Mouse (Mus musculus) thymus, postnatal 25 days (tissue): Measurements from ENCODE around the gene Polr1c.
A peak's percentile ranks its signal among the peaks of the same experiment; 100 is the strongest.

Source experiments
- DNase-seq: peaks from one replicate; pipeline ENCODE4 v3.0.0; 2022

The Polr1c gene

GRCm38 (mm10) chr17:46265502-46265901 lies 17.6 kb upstream of the Polr1c start:
- DNase-seq: no peak

DNA sequence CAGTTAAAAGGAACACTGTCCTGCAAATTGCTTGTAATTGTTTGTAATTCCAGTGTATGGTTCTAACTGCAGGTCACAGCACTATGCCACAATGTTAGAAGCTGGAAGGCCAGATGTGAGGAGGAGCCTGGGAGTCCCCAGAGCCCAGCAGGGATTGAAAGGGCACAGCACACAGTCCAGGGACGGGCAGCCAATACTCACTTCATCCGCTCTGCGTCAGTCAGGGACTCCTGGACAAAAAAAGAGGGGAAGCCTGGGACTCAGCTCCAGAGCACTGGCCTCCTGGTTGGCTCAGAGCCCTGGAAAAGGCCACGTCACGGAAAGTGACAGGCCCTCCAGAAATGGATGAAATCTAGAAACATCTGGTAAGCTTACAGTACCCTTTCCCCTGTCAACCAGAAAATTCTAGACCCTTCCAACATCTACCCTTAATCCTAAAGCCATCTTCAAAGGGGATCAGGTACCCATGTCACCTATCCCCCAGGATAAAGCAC lies 14.4 kb upstream of the Polr1c start:
- no peak for DNase-seq

GRCm38 (mm10) chr17:46259675-46260074 lies 11.8 kb upstream of the Polr1c start:
- DNase-seq: no peak

DNA sequence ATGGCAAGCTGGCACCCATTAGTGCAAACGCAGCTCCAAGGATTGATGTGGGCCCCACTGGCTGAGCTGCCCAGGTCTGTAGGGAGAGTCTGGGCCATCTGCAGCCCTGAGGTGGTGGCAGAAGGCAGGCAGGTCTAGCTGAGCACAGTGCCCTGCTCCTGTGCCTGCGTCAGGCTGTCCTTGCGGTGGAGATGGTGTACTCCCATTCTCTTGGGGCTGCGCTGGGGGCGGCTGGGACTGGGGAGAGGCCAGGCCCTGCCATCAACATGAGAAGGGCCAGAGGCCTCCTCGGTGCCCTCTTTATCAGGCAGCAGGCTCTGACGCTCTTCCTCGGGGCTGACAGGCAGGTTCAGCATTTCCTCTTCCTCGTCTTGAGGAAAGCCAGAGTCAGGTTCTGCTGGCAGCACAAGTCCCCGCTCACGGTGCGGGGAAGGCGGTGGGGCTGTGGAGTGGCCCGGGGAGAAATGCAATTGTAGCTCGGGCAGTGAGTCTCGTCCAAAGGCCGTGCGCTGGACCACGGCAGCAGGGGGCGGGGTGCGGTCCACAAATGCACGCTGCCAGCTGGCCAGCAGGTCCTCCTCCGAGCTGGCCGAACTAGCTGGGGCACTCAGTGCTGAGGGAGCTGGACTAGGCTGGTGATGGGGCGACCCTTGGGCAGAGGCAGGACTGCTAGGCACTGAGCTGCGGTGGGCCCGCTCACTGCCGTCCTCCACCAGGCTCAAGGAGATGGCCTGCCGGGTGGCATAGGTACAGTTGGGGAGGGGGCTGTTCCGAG lies 10.6 kb upstream of the Polr1c start:
- no peak for DNase-seq

- DNase-seq: no peak
These were observed 7.3 kb upstream of the Polr1c start for GRCm38 (mm10) chr17:46255147-46255546.

DNA sequence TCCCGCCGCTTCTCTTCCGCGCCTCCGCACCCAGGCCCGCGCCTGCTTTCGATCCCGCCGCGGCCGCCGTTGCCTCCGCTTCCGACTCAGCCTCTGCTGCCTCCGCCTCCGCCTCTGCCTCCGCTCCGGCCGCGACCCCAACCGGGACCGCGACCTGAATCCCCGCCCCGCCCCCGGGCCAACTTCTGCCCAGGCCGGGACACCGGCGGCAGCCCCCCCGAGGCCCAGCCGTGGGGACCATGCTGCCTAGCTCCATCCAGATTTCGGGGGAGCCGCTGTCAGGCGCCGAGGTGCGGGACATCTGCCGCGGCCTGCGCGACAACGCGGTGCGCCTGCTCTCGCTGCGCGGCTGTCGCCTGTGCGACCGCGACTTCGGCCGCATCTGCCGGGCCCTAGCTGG lies 6.3 kb upstream of the Polr1c start:
- DNase-seq: no peak

DNA sequence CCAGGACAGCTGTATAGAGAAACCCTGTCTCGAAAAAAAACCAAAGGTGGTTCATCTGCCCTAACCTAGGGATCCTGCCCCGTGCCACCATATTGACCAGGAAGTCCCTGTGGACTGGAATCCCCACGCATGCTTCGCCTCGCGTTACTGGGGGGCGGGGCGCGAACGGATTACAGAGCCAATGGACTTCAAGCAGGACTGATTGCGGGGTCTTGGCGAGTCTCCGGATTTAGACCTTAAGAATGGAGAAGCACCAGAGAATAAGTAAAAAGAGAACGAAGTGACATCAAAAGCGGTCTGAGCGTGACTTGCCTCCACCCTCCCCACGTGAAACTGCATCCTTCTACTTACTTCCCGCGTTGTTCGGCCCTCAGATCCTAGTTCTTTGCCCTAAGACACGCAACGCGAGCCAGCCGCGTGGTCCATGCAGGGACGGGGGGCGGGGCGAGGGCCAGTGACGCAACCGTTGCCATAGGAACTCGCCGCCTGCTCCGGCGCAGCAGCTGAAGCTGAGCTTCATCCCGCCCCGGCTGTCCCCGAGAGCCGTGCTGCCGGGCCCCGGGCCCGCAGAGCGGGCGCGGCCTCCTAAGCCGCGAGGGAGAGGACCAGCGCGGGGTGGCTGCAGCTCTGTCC lies 5.7 kb upstream of the Polr1c start, which contains the start of gene Lrrc73:
TSS of gene Lrrc73 (plus strand) at position 80 of the 633 bp plus-strand sequence.
- peak; percentile 87 for DNase-seq

GRCm38 (mm10) chr17:46252571-46253451 lies 5.0 kb upstream of the Polr1c start:
- peak; percentile 47 for DNase-seq

- peak; percentile 26 for DNase-seq
These were observed 3.3 kb upstream of the Polr1c start for GRCm38 (mm10) chr17:46251174-46251573.

GRCm38 (mm10) chr17:46248189-46248522 lies 302 bp upstream of the Polr1c start:
- DNase-seq: no peak

DNA sequence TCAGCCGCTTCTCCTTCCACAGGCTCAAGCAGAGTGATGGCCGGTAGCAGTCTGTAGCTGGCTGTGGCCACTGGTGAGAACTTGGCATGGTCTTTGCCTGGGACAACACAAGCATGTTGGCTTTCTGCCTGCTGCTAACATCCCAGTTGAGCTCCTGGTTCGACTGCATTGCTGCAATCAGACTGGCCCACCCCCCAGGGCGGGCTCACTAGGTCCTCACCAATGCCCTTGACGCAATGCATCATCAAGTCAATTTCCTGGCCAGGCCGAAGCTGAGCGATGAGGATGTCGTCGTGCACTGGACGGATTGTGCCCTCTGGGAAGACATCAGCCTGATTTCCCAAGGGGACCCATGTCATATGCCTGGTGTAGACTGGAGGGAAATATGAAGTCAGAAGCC lies 3.3 kb downstream of the Polr1c start:
- no peak for DNase-seq

DNA sequence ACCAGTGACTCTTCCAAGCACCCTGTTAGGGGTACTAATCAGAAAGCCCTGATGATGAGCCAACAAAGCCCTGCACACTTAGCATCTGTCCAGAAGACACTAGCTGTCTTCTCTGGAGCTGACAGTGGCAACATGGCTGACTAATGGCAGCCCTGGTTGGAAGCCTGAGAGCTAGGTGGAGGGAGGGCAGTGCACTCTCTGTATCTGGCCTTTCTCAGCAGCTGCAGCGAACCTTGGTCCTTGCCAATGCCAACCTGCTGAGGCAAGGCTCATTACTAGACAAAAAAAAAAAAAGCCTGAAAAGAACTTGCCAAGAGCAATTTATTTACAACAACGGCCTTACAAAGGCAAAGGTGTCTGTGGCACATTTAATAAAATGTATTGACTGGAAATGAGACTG lies 4.2 kb downstream of the Polr1c start:
- DNase-seq: no peak

DNA sequence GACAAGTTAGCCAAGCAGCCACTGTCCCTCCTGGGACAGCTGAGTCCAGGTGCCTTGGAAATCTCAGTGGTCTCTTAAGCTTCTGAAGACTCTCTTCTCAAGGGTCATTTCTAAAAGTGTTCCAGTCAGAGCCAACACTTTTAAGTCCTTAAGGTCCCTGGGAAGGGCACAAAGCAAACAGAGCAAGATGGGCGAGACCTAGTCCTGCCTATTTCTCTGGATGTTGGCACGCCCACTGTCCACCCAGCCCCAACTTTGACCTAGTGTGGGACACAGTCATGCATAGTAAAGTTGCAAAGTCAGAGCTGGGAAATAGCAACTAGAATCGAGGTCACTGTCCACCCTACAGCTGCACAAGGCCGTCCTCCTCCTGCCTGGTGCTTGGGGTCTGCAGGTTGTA lies 4.9 kb downstream of the Polr1c start:
- DNase-seq: no peak

DNA sequence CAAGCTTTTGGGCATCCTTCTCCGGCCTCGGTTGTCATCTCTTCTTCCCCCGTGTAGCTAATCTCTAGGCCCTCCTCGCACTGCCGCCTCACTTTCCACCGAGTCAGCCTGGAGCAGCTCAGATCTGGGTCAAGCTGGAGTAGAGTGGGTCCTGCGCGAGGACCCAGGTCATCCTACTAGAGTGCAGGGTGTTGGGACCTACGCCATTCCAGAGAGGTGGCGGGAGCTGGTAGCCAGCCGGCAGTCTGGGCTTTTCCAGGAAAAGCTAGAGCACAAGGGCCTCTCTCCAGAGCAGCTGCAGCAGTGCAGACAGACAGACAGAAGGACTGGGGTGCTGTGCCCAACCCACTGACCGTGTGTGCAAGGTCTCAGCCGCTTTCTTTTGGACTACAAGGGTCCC lies 5.6 kb downstream of the Polr1c start:
- DNase-seq: no peak

GRCm38 (mm10) chr17:46241471-46241870 lies 6.4 kb downstream of the Polr1c start:
- no peak for DNase-seq

- no peak for DNase-seq
These were observed 8.2 kb downstream of the Polr1c start for GRCm38 (mm10) chr17:46239516-46240114.

DNA sequence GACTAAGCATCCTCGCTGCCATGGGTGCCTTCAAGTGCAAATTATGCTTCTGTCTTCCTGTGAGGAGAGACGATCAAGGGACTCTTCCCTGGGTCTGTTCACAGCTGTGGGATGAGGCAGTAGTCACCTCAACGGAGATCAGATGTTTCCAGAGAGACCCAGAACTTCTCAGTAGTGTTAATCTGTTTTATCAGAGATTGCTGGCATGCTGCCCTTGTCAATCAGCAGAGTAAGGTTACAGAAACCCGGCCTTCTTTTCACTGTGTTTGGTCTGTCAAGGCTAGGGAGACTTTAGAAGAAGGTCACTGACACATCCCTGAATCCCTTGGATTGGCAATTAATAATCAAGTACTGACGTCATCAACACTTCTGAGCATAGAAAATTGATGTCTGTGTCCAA lies 10.4 kb downstream of the Polr1c start:
- DNase-seq: no peak

DNA sequence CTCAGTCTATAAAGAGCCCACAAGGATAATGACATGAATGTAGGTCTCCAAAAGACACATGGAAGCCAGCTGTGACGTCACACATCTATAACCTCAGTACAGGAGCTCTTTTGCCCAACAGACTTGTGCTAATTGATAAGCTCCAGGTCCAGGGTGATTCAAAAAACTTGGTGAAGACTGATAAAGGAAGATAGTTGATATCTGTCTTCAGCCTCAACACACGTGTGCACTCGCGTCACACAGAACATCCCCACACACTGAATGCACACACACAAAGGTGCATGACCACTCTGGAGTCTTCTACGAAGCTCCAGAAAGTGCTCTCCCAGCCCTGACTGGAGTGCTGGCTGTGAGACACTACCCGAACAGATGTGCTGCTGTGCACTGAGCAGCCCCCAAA lies 10.8 kb downstream of the Polr1c start:
- no peak for DNase-seq

DNA sequence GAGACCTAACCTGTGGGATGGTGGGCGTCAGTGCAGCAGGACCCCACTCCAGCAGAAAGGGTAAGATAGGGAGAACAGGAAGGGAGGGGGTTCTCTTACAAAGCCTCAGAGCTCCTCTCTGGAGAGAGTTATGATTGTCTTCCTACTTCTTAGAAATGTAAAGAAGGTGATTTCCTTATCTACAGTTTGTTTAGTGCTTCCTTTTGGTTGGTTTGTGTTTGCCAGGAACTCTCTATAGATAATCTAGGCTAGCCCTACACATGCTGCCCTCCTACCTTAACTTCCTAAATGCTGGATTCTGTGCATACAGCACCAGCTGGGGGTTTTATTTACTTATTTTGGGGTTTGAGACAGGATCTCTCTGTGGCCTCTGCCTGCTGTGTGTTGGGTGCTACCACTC lies 11.8 kb downstream of the Polr1c start:
- DNase-seq: no peak

DNA sequence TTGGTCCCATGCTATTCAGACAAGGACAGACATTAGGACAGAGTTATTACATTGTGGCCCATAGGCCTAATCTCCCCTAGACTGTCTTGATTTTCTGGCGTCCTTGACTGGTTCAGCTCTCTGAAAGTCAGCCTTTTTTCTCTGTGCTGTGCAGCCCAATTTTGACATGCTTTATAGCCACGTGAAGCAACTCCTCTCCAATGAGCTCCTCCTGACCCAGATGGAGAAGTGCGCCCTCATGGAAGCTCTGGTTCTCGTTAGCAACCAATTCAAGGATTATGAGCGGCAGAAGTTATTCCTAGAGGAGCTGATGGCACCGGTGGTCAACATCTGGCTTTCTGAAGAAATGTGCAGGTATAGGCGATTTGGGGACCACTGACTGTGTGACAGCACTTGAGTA lies 20.3 kb downstream of the Polr1c start:
- no peak for DNase-seq

DNA sequence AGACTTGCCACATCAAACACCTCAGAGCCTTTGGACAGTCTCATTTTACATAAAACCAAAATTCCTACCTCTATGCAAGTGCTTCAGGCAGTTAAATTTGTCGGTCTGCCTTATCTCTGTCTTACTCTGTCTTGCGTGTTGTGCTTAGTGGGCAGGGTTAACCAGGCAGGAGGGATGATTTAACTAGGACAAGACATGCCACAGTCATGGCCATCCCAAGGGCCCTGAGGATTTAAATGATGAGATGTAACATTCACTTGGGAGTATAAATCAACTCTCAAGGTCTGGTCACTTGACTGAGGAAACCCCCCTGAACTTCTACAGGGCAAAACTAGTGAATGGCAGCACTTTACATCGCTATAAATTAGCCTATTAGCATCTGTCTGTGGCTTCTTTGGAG lies 26.3 kb downstream of the Polr1c start:
- DNase-seq: no peak

GRCm38 (mm10) chr17:46210550-46210949 lies 37.3 kb downstream of the Polr1c start:
- DNase-seq: no peak

GRCm38 (mm10) chr17:46206676-46207075 lies 41.2 kb downstream of the Polr1c start:
- DNase-seq: no peak
